Mouse (Mus musculus): ENCODE data around the gene Hoxa2. TPM values are rescaled to one million over a fixed set of nuclear protein-coding genes. Genes with fewer than 3 reads are reported as not detected.

Hoxa2 gene
- total RNA-seq, 2 experiments from 2014 or later = 0.31 to 0.34 TPM

GRCm38 (mm10) chr6:52155471-52155870 lies 9.2 kb downstream of the Hoxa2 start:
- intact Hi-C loops (cut with DNase I) = no loop called here
- DNase-seq (ENCODE audit: low spot score) = no peak

- intact Hi-C loops (cut with DNase I) = no loop called here
- DNase-seq (ENCODE audit: low spot score) = no peak
Measured at GRCm38 (mm10) chr6:52154044-52154443, 10.6 kb downstream of the Hoxa2 start.

GRCm38 (mm10) chr6:52153270-52153669 lies 11.4 kb downstream of the Hoxa2 start:
- DNase-seq (ENCODE audit: low spot score) = no peak
- intact Hi-C loops (cut with DNase I) = no loop called here

GRCm38 (mm10) chr6:52152226-52153193 lies 12.1 kb downstream of the Hoxa2 start:
- DNase-seq (ENCODE audit: low spot score) = no peak
- intact Hi-C loops (cut with DNase I) = no loop called here

- intact Hi-C loops (cut with DNase I) = no loop called here
- no peak for DNase-seq (ENCODE audit: low spot score)
Measured at GRCm38 (mm10) chr6:52151571-52151970, 13.1 kb downstream of the Hoxa2 start.

GRCm38 (mm10) chr6:52150401-52150966 lies 14.1 kb downstream of the Hoxa2 start:
- intact Hi-C loops (cut with DNase I) = no loop called here
- DNase-seq (ENCODE audit: low spot score) = no peak

GRCm38 (mm10) chr6:52139115-52139514 lies 25.5 kb downstream of the Hoxa2 start:
- no peak for DNase-seq (ENCODE audit: low spot score)
- intact Hi-C loops (cut with DNase I) = no loop called here

- intact Hi-C loops (cut with DNase I) = no loop called here
Measured at GRCm38 (mm10) chr6:52138576-52138975, 26.1 kb downstream of the Hoxa2 start.

GRCm38 (mm10) chr6:52137841-52138535 lies 26.6 kb downstream of the Hoxa2 start:
- intact Hi-C loops (cut with DNase I) = no loop called here
- no peak for DNase-seq (ENCODE audit: low spot score)

More at GRCm38 (mm10) chr6:52138576-52138975, 26.1 kb downstream of the Hoxa2 start:
- DNase-seq (ENCODE audit: low spot score) = no peak

- DNase-seq (ENCODE audit: low spot score) = no peak
- intact Hi-C loops (cut with DNase I) = no loop called here
Measured at GRCm38 (mm10) chr6:52123673-52124072, 41.0 kb downstream of the Hoxa2 start.

GRCm38 (mm10) chr6:52121173-52121572 lies 43.5 kb downstream of the Hoxa2 start:
- DNase-seq (ENCODE audit: low spot score) = no peak
- intact Hi-C loops (cut with DNase I) = no loop called here

GRCm38 (mm10) chr6:52118903-52119635 lies 45.6 kb downstream of the Hoxa2 start:
- intact Hi-C loops (cut with DNase I) = no loop called here
- DNase-seq (ENCODE audit: low spot score) = no peak

- intact Hi-C loops (cut with DNase I) = no loop called here
- no peak for DNase-seq (ENCODE audit: low spot score)
Measured at GRCm38 (mm10) chr6:52115899-52116298, 48.7 kb downstream of the Hoxa2 start.

Other genes starting within 250 kb of the Hoxa2 start
- gene Skap2, start 152.3 kb downstream of the Hoxa2 start, total RNA-seq (2021) = 1 to 10 TPM; 6.9 to 7.8 TPM
- under 1 TPM in 1 of 2 experiments, not detected in 1; 0.16 TPM for gene Hoxa1, start 6.5 kb downstream of the Hoxa2 start, total RNA-seq (2021)
- not detected for gene 5730596B20Rik, start 12.7 kb upstream of the Hoxa2 start, total RNA-seq (2021)
- under 1 TPM; 0.22 to 0.36 TPM for gene Hoxa4, start 26.9 kb upstream of the Hoxa2 start, total RNA-seq (2021)
- gene Hoxa5, start 39.8 kb upstream of the Hoxa2 start, total RNA-seq (2021) = 1 to 10 TPM in 1 of 2 experiments, under 1 TPM in 1; 0.52 to 1.3 TPM
- gene Hoxa6, start 43.9 kb upstream of the Hoxa2 start, total RNA-seq (2021) = not detected
- gene Hoxa3, start 48.5 kb upstream of the Hoxa2 start, total RNA-seq (2021) = 1 to 10 TPM in 1 of 2 experiments, under 1 TPM in 1; 0.48 to 1.0 TPM
- not detected for gene Gm28308, start 48.5 kb upstream of the Hoxa2 start, total RNA-seq (2021)
- under 1 TPM; 0.31 to 0.44 TPM for gene Hoxa7, start 57.0 kb upstream of the Hoxa2 start, total RNA-seq (2021)
- not detected for gene Hoxa9, start 66.3 kb upstream of the Hoxa2 start, total RNA-seq (2021)
- not detected for gene Hoxa10, start 76.0 kb upstream of the Hoxa2 start, total RNA-seq (2021)
- not detected for gene Hoxa11, start 81.0 kb upstream of the Hoxa2 start, total RNA-seq (2021)
- gene Hoxa13, start 96.0 kb upstream of the Hoxa2 start, total RNA-seq (2021) = not detected
- gene Evx1, start 148.7 kb upstream of the Hoxa2 start, total RNA-seq (2021) = not detected

All from heart, postnatal 25 days (tissue).